ENCODE assay signal across 7 mouse cellular contexts in genomic region chr14:8080165-8080679, GRCm38 (mm10). TPM values are rescaled to one million over a fixed set of nuclear protein-coding genes. Genes with fewer than 3 reads are reported as not detected.
A peak's percentile ranks its signal among the peaks of the same experiment; 100 is the strongest.
DNase-seq lines count a peak whose midpoint lies in the region; ATAC-seq lines count a peak whose summit lies in the region.

TSS of gene Rpp14 (plus strand) at chr14:8080367.

- H3K36me3 ChIP-seq in limb, embryonic 10.5 days: peaks cover 23% of the 10 kb centered on the region
- H3K36me3 ChIP-seq in midbrain, embryonic 13.5 days: peaks cover 16% of the 10 kb centered on the region

- no peaks in the 10 kb centered on the region for H3K27me3 ChIP-seq in limb, embryonic 10.5 days (ENCODE audit: low read depth, poor library complexity, severe bottlenecking)
- no peaks in the 10 kb centered on the region for H3K27me3 ChIP-seq in midbrain, embryonic 13.5 days

- peak within 1 kb of the TSS; percentile 82 for H3K4me3 ChIP-seq in limb, embryonic 10.5 days
- H3K4me3 ChIP-seq in midbrain, embryonic 13.5 days (replicated peaks): peak within 1 kb of the TSS; percentile 73

- peak; percentile 92 for ATAC-seq in granulocyte monocyte progenitor cell, adult 5-6 weeks (replicated peaks; ENCODE audit: poor library complexity, severe bottlenecking)
- ATAC-seq in midbrain, embryonic 13.5 days: peak; percentile 97

- DNase-seq in adrenal gland, adult 8-10 months: peak; percentile 93
- DNase-seq in embryo, embryonic 9.5 days (ENCODE audit: extremely low spot score): peak; percentile 94
- DNase-seq in kidney, adult 11 months: peak; percentile 94
- peak; percentile 97 for DNase-seq in limb, embryonic 10.5 days (ENCODE audit: low spot score)
- DNase-seq in spleen, adult 12 weeks (ENCODE audit: low spot score): peak; percentile 88

- WGBS in limb, embryonic 10.5 days: under 1% methylated on average over 47 of the region's 47 CpGs
- under 1% methylated on average over 47 of the region's 47 CpGs for WGBS in midbrain, embryonic 13.5 days

- H3K9me3 ChIP-seq in limb, embryonic 10.5 days (replicated peaks): no peaks in the 10 kb centered on the region
- H3K9me3 ChIP-seq in midbrain, embryonic 13.5 days: no peaks in the 10 kb centered on the region

- peak within 1 kb of the TSS; percentile 94 for H3K27ac ChIP-seq in limb, embryonic 10.5 days
- peak within 1 kb of the TSS; percentile 90 for H3K27ac ChIP-seq in midbrain, embryonic 13.5 days

- peak within 1 kb of the TSS; percentile 91 for H3K4me2 ChIP-seq in midbrain, embryonic 13.5 days (replicated peaks)

- peaks cover 14% of the 10 kb centered on the region for H3K4me1 ChIP-seq in limb, embryonic 10.5 days
- peaks cover 16% of the 10 kb centered on the region for H3K4me1 ChIP-seq in midbrain, embryonic 13.5 days (replicated peaks)

- peak within 1 kb of the TSS; percentile 83 for H3K9ac ChIP-seq in midbrain, embryonic 13.5 days (replicated peaks)

RNA-seq across cellular contexts. Expression of gene Rpp14, which starts in this region (rescaled TPM):
- total RNA-seq in adrenal gland, adult 8-10 months (2022): 10 to 100 TPM; 35.2 to 44.8 (median 41.3) TPM
- 35.5 and 43.7 TPM in 2 replicates for total RNA-seq in granulocyte monocyte progenitor cell, adult 5-6 weeks (2014; fragmentation: Nextera tagmentation)
- total RNA-seq in granulocyte monocyte progenitor cell, adult 5-6 weeks (2017): 62.6 and 72.8 TPM in 2 replicates
- polyA plus RNA-seq in limb, embryonic 10.5 days (2016; fragmentation: Nextera tagmentation; extraction: Ambion mirVana): 51.3 and 53.6 TPM in 2 replicates
- polyA plus RNA-seq in midbrain, embryonic 13.5 days (2015; fragmentation: Nextera tagmentation; extraction: Ambion mirVana): 47.9 and 52.4 TPM in 2 replicates

Comparison
In these comparisons a context has a peak if more than half of its experiments do, and no peak if none do; other contexts are left out.
1. Peak in every context shown above with its lines: DNase-seq, ATAC-seq, H3K4me3 ChIP-seq and H3K27ac ChIP-seq.